Mouse (Mus musculus) embryonic facial prominence, embryonic 15.5 days (tissue): ENCODE measurements around the gene Rtel1. TPM values are rescaled to one million over a fixed set of nuclear protein-coding genes. Genes with fewer than 3 reads are reported as not detected.

Source experiments
- ATAC-seq: fragments of 200-750 bp; cut with Nextera tagmentation; 2 replicates; pipeline ENCODE4 v1.8.0; 2017; ENCODE audit warnings: low read depth, moderate TSS enrichment; ENCODE audit not compliant: insufficient number of reproducible peaks, low FRiP score, low TSS enrichment
- H3K27ac ChIP-seq: fragments of 300-500 bp; sonication (generic); replicated peaks from 2 replicates; pipeline ENCODE4 v1.5.1; 2015; ENCODE audit warnings: mild to moderate bottlenecking, inconsistent platforms
- H3K27me3 ChIP-seq: fragments of 300-500 bp; sonication (generic); 2 replicates; pipeline ENCODE4 v1.6.1; 2015; ENCODE audit warnings: inconsistent platforms
- H3K36me3 ChIP-seq: fragments of 300-500 bp; sonication (generic); 2 replicates; pipeline ENCODE4 v1.6.1; 2015; ENCODE audit warnings: mild to moderate bottlenecking, inconsistent platforms
- H3K4me1 ChIP-seq: fragments of 300-500 bp; sonication (generic); 2 replicates; pipeline ENCODE4 v1.6.1; 2015; ENCODE audit warnings: inconsistent platforms
- H3K4me2 ChIP-seq: fragments of 300-500 bp; sonication (generic); replicated peaks from 2 replicates; pipeline ENCODE4 v1.6.1; 2015; ENCODE audit warnings: mild to moderate bottlenecking, inconsistent platforms
- H3K4me3 ChIP-seq: fragments of 300-500 bp; sonication (generic); replicated peaks from 2 replicates; pipeline ENCODE4 v1.5.1; 2015; ENCODE audit warnings: mild to moderate bottlenecking, inconsistent platforms
- H3K9ac ChIP-seq: fragments of 300-500 bp; sonication (generic); 2 replicates; pipeline ENCODE4 v1.6.1; 2015; ENCODE audit warnings: inconsistent platforms
- H3K9me3 ChIP-seq: fragments of 300-500 bp; sonication (generic); replicated peaks from 2 replicates; pipeline ENCODE4 v1.6.1; 2016; ENCODE audit warnings: inconsistent platforms
- WGBS: fragments of 180-500 bp; shearing (Covaris S2); methylation state at CpG from one replicate; pipeline ENCODE4 v1.1.7; 2015; 5-methylcytosine and 5-hydroxymethylcytosine counted together
- polyA plus RNA-seq: library from polyadenylated mRNA; unstranded; fragments of >200 nt; fragmentation: Nextera tagmentation; extraction: Ambion mirVana; gene quantifications from 2 replicates; pipeline ENCODE4 v1.2.1, GENCODE M21; 2015

The Rtel1 gene
- polyA plus RNA-seq, 1 experiment from 2014 or later = 40.8 TPM

GRCm38 (mm10) chr2:181391541-181391940 lies 72.0 kb downstream of the Rtel1 start:
- H3K4me1 ChIP-seq = no peaks in the 10 kb centered on the region
- no peak overlapping the region for H3K4me2 ChIP-seq
- no peaks in the 10 kb centered on the region for H3K9me3 ChIP-seq
- H3K9ac ChIP-seq = no peak overlapping the region
- no peaks in the 10 kb centered on the region for H3K27me3 ChIP-seq
- H3K27ac ChIP-seq = no peak overlapping the region
- no peak overlapping the region for H3K4me3 ChIP-seq
- H3K36me3 ChIP-seq = 0 out of 2 replicates have a peak, but pooled peaks cover 6% of the 10 kb centered on the region
- ATAC-seq = no peak
- WGBS = 58% methylated on average over 2 of the region's 2 CpGs

DNA sequence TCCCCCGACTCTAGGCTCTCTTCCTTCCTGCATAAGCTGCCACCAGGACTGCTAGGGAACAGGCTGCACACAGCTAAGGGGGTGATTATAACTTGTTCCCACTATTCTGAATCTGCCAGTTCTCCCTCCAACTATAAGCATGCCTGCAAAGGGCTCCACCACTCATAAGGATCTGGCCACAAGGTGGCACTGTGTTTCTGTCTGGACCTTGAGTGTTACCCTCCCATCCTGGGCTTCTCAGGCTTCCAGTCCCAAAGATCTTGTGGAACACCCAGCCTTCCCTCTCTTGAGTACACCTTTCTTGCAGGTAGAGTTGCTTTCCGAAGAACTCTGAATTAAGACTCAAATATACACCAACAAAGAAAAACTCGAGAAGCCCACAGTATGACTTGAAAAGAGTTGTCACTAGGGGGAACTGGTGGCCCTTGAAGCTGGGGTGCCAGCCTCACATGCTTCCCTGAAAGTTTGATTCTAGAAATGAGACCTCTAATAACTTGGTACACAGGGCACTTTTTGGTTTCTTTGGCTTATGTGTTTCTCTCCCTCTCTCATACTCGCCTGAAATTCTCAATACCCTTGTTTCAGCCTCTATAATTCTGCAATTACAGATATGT lies 73.2 kb downstream of the Rtel1 start:
- H3K9me3 ChIP-seq = no peaks in the 10 kb centered on the region
- H3K36me3 ChIP-seq = no peaks in the 10 kb centered on the region
- H3K4me3 ChIP-seq = no peak overlapping the region
- H3K27me3 ChIP-seq = no peaks in the 10 kb centered on the region
- 26% methylated on average over 4 of the region's 4 CpGs for WGBS
- H3K27ac ChIP-seq = no peak overlapping the region
- H3K9ac ChIP-seq = no peak overlapping the region
- 0 out of 2 replicates have a peak, but pooled peaks have one; percentile 48 for ATAC-seq
- no peaks in the 10 kb centered on the region for H3K4me1 ChIP-seq
- H3K4me2 ChIP-seq = no peak overlapping the region

DNA sequence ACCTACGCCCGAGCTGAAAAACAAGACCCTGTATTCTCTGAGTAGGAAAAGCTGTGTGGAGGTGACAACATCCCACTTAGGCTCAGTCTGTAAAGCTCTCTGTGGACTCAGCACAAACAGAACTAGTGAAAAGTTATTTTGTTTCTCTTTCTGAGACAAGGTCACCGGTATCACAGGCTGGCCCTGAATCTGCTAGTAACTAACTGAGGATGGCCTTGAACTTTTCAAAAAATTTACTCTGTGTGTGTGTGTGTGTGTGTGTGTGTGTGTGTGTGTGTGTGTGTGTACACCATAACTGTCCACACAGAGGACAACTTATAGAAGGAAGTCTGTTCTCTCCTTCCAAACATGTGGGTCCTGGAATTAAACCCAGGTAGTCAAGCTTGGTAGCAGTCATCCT lies 74.5 kb downstream of the Rtel1 start:
- Histone ChIP-seq H3K9me3 (no peaks in the 10 kb centered on the region), H3K36me3 (no peaks in the 10 kb centered on the region), H3K4me2 (no peak overlapping the region), H3K27me3 (no peaks in the 10 kb centered on the region), H3K4me1 (no peaks in the 10 kb centered on the region), H3K9ac (no peak overlapping the region), H3K4me3 (no peak overlapping the region), H3K27ac (no peak overlapping the region)
- no peak for ATAC-seq
- 92% methylated on average over 3 of the region's 3 CpGs for WGBS

DNA sequence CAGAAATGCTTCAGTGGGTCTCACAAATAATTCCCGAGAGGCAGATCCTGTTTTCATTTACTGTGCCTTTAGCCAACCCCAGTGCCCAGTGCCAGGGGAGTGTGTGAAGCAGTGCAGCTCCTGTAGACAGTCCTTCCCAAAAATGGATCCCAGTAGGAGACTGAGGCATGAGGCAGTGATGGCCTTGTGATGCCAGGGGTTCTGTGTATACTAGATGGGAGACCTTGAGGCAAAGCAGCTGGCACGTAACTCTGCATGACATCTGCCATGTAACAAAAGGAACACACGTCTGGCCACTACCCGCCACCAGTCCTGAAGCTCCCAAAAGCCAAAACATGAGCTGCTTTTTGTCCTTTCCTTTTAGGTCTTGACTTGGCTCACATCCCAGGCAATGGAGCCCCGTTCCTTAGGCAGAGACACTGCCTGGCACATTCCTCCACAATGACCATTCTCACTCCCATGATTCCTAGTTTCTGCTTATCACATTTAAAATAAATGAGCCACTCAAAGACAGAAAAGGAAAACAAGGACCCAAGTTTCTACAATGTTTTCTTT lies 77.7 kb downstream of the Rtel1 start:
- Histone ChIP-seq H3K36me3 (no peaks in the 10 kb centered on the region), H3K9ac (no peak overlapping the region), H3K4me3 (no peak overlapping the region), H3K27me3 (no peaks in the 10 kb centered on the region), H3K27ac (no peak overlapping the region), H3K4me2 (no peak overlapping the region), H3K4me1 (no peaks in the 10 kb centered on the region), H3K9me3 (no peaks in the 10 kb centered on the region)
- no peak for ATAC-seq
- WGBS = 73% methylated on average over 5 of the region's 5 CpGs

DNA sequence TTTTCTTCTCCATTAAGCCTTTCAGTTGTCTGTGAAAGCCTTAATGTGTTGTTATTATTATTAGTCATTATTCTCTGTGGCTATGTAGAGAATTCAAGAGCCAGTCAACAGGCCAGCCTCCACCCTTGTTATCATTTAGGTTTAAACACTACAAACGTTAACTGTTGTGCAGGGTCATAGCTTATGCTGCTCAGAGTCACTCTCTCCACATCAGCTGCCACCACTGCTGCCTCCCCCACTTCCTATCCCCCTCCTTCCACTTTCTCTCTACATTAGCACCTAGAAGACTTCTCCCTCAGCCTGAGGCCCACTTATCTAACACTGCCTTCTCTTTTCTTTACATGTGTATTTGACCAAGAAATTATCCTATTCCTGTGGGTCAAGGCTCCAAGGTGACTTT lies 82.0 kb downstream of the Rtel1 start:
- Histone ChIP-seq H3K4me1 (no peaks in the 10 kb centered on the region), H3K9ac (no peak overlapping the region), H3K4me2 (no peak overlapping the region), H3K27ac (no peak overlapping the region), H3K36me3 (no peaks in the 10 kb centered on the region), H3K4me3 (no peak overlapping the region), H3K9me3 (no peaks in the 10 kb centered on the region), H3K27me3 (no peaks in the 10 kb centered on the region)
- WGBS = 33% methylated on average over 1 of the region's 1 CpGs
- no peak for ATAC-seq

DNA sequence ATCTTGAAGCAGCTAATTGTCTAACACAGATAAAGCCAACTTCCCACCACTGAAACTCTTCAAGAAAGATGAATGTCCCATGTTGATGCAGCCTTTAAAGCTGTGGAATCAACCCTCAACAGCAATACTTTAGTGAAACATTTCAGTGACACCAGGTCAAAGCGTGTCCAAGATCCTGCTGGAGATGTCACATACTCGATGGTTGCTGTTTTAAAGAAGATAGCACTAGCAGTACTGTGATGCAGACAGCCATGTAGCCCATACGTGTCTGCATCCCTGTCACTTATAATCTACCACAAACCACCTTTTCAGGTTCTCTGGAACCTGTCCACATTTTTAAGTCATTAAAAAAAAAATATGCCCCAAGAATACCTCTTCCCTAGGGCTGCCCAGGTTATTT lies 84.2 kb downstream of the Rtel1 start:
- H3K36me3 ChIP-seq = no peaks in the 10 kb centered on the region
- 87% methylated on average over 3 of the region's 3 CpGs for WGBS
- H3K4me1 ChIP-seq = no peaks in the 10 kb centered on the region
- no peak for ATAC-seq
- H3K4me3 ChIP-seq = no peak overlapping the region
- no peak overlapping the region for H3K27ac ChIP-seq
- H3K27me3 ChIP-seq = no peaks in the 10 kb centered on the region
- H3K4me2 ChIP-seq = no peak overlapping the region
- no peaks in the 10 kb centered on the region for H3K9me3 ChIP-seq
- no peak overlapping the region for H3K9ac ChIP-seq

Other genes with a start within 250 kb of the Rtel1 start
- gene Kcnq2, start 184.4 kb upstream of the Rtel1 start, polyA plus RNA-seq = 0.39 and 0.42 TPM in 2 replicates
- gene Eef1a2, start 162.7 kb upstream of the Rtel1 start, polyA plus RNA-seq = 0.21 and 0.25 TPM in 2 replicates
- gene Ppdpf, start 132.5 kb upstream of the Rtel1 start, polyA plus RNA-seq = 268 and 282 TPM in 2 replicates
- gene Ptk6, start 117.0 kb upstream of the Rtel1 start, polyA plus RNA-seq = 1.5 and 1.6 TPM in 2 replicates
- 0.64 and 0.76 TPM in 2 replicates for gene Srms, start 106.6 kb upstream of the Rtel1 start, polyA plus RNA-seq
- 0.20 and 0.23 TPM in 2 replicates for gene Fndc11, start 99.7 kb upstream of the Rtel1 start, polyA plus RNA-seq
- gene Helz2, start 77.7 kb upstream of the Rtel1 start, polyA plus RNA-seq = 0.99 and 1.1 TPM in 2 replicates
- 14.7 and 14.8 TPM in 2 replicates for gene Gmeb2, start 31.7 kb upstream of the Rtel1 start, polyA plus RNA-seq
- 16.2 and 24.7 TPM in 2 replicates for gene Stmn3, start 5.2 kb upstream of the Rtel1 start, polyA plus RNA-seq
- 43.2 and 44.3 TPM in 2 replicates for gene Zgpat, start 45.2 kb downstream of the Rtel1 start, polyA plus RNA-seq
- 65.2 and 65.3 TPM in 2 replicates for gene Arfrp1, start 45.7 kb downstream of the Rtel1 start, polyA plus RNA-seq
- gene Lime1, start 60.3 kb downstream of the Rtel1 start, polyA plus RNA-seq = 23.6 and 24.7 TPM in 2 replicates
- gene Zbtb46, start 139.7 kb downstream of the Rtel1 start, polyA plus RNA-seq = 4.0 and 4.6 TPM in 2 replicates
- 0.18 and 0.24 TPM in 2 replicates for gene Abhd16b, start 173.5 kb downstream of the Rtel1 start, polyA plus RNA-seq
- gene Tpd52l2, start 177.4 kb downstream of the Rtel1 start, polyA plus RNA-seq = 166 and 173 TPM in 2 replicates
- 87.7 and 92.0 TPM in 2 replicates for gene Dnajc5, start 200.7 kb downstream of the Rtel1 start, polyA plus RNA-seq